Mouse (Mus musculus): ENCODE results near the gene Iqch. TPM values are rescaled to one million over a fixed set of nuclear protein-coding genes. Genes with fewer than 3 reads are reported as not detected.
A peak's percentile ranks its signal among the peaks of the same experiment; 100 is the strongest.
"Not testable (repeated sequence)": the region's sequence is repeated elsewhere in the genome, so short reads cannot be mapped to it uniquely, and the experiment has no call there.

The Iqch gene
- total RNA-seq, 2 experiments from 2014 or later = 0.22 TPM; not detected in 1

DNA sequence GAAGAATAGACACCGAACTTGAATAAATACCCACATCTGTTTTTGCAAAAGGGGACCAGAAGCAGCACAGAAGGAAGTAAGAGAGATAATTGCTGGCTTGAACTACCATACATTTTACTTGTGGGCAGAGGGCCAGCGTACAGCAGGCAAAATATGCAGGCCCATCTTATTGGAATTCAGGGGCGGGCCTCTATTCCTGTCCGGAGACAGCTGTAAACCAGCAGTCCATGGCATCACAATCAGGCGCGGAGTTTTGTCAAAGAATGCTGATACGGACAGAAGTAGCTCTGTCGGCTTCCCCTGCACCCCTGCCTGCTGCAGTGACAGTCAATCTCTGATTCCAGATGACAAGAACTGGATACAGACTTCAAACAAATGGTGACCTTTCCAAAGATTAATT, 33.5 kb downstream of the Iqch start:
- DNase-seq (ENCODE audit: low spot score in 2 of 2) = peak in 1 of 2 experiments; percentile 34

DNA sequence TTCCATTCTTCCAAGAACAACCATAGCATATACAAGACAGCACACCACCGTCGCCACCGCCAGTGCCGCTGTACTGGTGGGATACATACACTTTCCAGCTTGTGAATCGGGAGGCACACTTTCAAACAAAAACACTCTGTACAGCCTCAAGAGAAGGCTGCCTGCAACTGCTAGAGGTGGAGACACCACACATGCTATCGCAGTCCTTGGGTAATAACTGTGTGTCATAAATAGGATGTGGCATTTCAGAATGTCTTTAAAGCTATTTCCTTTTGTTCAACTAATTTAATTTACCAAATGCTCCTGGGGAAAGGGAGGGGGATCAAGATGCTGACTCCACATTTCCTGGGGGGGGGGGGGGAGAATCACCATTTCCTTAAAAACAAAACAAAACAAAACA, 34.0 kb downstream of the Iqch start:
- no peak for DNase-seq (ENCODE audit: low spot score in 2 of 2)

GRCm38 (mm10) chr9:63563436-63563835, 38.9 kb downstream of the Iqch start:
- no peak for DNase-seq (ENCODE audit: low spot score in 2 of 2)

DNA sequence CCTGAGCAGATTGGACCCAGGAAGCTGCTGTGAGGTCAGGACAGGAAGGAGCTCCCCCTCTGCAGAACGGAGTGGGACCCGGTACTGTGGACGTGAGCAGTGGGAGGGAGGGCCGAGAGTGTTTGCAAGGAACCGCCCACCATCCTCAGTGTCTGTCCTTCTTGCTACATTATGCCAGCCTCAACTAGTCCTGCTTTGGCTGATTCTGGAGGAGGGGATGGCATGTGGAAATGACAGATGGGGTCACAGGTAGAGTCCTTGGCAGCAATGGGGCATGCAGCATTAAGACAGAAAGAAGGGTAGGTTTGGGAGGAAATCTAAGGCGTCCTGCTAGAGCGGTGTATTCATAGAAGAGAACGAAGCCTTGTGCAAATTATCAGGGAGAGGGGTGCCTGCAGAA, 40.4 kb downstream of the Iqch start:
- no peak for DNase-seq (ENCODE audit: low spot score in 2 of 2)

- no peak for DNase-seq (ENCODE audit: low spot score in 2 of 2)
Measured at GRCm38 (mm10) chr9:63556933-63557332, 45.4 kb downstream of the Iqch start.

DNA sequence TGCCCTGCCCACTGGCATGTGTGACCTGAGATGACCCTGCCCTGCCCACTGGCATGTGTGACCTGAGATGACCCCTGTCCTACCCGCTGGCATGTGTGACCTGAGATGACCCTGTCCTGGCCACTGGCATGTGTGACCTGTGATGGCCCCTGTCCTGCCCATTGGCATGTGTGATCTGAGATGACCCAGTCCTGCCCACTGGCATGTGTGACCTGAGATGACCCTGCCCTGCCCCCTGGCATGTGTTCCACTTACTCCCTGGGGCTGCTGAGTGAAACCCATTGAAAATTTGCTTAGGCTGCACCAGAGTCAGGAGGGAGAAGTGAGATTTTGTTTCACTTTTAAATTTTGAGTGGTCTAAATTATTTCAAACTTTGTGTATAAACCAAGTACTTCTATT, 46.0 kb downstream of the Iqch start:
- no peak for DNase-seq (ENCODE audit: low spot score in 2 of 2)

- no peak for DNase-seq (ENCODE audit: low spot score in 2 of 2)
Measured at GRCm38 (mm10) chr9:63555460-63555990, 46.8 kb downstream of the Iqch start.

GRCm38 (mm10) chr9:63553628-63554027, 48.7 kb downstream of the Iqch start:
- no peak for DNase-seq (ENCODE audit: low spot score in 2 of 2)

- DNase-seq (ENCODE audit: low spot score in 2 of 2) = not testable (repeated sequence)
Measured at GRCm38 (mm10) chr9:63550701-63551100, 51.6 kb downstream of the Iqch start.

DNA sequence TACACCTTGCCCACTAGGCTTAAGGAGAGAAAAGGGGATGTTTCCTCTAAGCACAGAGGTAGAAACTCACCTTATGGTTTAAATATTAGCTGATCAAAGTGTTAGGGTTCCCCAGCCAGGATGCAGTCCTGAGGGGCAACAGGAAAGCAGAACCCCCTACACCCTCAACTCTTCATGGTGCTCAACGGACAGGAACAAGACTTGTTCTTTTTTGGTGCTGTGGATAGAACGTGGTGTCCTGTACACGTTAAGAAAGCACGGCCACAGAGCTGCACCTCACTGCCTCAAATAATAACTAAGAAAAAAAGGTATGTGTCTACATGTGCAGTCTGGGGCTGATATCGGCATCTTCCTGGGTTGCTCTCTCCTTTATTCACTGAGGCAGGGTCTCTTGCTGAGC, 53.3 kb downstream of the Iqch start:
- DNase-seq (ENCODE audit: low spot score in 2 of 2) = no peak

DNA sequence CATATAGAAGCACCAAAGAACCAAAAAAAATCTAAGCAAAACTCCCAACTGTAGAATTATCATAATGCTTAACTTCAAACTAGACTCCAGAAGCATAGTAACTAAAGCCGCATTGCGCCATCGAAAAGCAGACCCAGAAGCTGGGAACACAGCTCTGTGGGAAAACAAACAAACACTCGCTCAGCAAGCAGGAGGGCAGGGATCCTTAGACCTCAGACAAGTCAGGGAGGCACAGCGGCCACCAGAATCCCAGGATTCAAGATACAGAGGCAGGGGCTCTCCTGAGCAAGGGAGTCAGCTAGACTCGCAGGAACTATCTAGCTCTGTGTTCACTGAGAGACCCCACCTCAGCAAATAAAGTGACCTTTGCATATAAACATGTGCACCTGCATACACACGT, 60.4 kb downstream of the Iqch start:
- DNase-seq (ENCODE audit: low spot score in 2 of 2) = no peak

DNA sequence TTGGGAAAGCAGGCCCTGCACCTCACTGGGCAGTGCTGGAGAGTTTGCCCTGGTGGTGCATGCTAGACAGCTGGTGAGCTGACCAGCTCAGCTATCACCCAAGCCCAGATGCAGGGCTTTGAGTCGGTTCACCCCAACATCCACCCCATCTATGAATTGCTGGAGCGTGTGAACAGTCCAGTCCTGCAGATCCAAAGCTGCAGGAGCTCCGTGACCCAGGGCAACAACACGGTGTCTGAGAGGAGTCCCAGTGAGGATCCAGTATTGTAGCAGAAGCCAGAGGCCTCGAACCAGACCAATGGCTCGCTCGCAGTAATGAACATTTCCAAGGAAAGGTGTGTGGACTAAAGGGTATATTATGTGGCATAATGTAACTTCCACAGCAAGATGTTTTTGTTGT, 61.0 kb downstream of the Iqch start:
- no peak for DNase-seq (ENCODE audit: low spot score in 2 of 2)

- no peak for DNase-seq (ENCODE audit: low spot score in 2 of 2)
Measured at GRCm38 (mm10) chr9:63537489-63537888, 64.8 kb downstream of the Iqch start.

DNA sequence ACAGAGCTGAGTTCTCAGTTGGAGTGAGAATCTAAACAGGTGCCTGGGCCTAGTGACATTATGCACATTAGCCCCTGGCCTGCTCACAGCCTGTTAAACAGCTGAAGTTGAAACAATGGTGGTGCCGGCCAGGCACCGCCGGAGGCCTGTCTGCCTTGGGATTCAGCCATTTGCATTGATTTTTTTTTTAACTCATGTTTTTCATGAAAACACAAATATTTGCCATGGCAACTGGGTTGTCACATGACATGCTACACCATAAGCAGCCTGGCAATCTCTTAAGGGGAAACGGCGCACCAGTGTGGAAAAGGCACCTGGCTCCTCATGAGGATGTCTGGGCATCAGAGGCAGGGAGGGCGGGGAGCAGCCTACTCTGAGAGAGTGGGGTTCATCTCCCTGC, 67.3 kb downstream of the Iqch start:
- DNase-seq (ENCODE audit: low spot score in 2 of 2) = peak; percentile 21 to 49

GRCm38 (mm10) chr9:63534371-63534780, 67.9 kb downstream of the Iqch start:
- DNase-seq (ENCODE audit: low spot score in 2 of 2) = no peak

DNA sequence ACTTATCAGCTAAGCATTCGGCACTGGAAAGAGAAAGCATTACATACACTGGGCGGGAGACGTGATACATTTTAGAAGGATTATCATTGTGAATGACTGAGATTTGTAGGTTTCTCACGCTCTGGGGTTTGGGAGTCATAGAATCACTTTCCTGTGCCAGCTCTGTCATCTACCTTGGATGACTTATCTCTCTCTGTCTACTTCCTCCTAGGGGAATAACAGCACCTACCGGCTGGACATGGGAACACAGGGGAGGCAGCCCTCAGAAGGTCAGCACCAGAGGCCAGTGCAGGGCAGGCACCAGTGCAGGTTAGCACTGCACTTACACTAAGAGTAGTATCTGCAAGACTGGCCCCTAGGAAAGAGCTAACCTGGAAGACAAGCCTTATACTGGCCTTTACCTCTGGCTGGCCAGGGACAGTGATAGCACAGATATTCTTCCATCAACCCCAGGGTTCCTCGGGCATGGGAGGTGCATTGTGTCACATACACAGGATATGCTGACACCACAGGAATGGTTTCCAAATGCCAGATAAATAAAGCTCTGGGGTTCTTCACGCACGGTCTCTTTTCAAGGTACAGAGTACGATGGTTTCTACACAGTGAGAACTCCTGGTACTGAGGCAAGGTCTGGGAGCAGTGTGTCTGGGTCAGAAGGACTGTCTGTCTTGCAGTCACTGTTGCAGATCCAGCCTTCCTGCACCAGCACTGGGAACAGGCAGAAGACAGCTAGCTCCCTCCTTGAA, 69.2 kb downstream of the Iqch start:
- no peak for DNase-seq (ENCODE audit: low spot score in 2 of 2)

DNA sequence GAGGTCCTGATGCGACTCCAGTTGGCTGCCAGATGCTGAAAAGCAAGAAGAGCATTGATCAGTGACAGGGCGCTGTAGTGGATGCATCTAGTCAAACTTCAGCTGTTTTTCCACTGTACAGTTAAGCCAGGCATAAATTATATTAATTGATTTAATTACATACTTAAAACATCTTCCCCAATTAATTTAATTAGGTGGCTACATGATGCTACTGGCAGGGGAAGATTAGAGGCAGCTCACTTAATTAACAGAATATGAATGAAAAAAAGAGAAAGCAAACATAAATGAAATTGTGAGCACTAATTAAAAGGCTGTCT, 78.4 kb downstream of the Iqch start:
- no peak for DNase-seq (ENCODE audit: low spot score in 2 of 2)

DNA sequence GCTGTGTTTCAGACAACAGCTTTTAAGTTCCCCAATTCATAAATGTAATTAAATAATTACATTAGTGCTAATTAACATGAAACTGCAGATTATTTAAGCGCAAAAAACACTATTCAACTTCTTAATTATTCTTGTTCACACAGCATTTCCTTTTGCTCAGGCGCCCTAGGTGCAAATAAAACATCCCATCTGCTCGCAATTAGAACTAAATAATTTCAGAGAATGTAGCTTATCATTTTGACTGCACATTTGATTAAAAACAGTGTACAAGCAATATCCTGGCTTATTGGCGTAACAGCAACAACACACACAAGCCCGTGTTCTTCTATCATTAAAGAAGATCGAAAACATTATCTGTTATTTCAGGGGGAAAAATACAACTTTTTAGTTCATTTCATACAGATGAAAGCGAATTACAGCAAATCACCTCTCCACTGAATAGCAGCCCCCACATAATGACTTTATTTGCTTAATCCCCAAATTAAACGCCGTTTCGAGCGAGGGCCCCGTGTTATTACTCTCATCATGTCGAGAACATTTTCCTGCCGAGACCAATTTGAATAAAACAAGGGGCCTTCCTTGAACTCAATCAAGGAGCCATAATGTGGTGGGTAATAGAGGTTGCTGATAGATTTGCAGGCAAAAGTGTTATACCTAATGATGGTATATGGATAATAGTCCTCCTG, 78.9 kb downstream of the Iqch start:
- DNase-seq (ENCODE audit: low spot score in 2 of 2) = no peak

GRCm38 (mm10) chr9:63512851-63513250, 89.4 kb downstream of the Iqch start:
- DNase-seq (ENCODE audit: low spot score in 2 of 2) = no peak

GRCm38 (mm10) chr9:63511034-63511433, 91.3 kb downstream of the Iqch start:
- DNase-seq (ENCODE audit: low spot score in 2 of 2) = no peak

DNA sequence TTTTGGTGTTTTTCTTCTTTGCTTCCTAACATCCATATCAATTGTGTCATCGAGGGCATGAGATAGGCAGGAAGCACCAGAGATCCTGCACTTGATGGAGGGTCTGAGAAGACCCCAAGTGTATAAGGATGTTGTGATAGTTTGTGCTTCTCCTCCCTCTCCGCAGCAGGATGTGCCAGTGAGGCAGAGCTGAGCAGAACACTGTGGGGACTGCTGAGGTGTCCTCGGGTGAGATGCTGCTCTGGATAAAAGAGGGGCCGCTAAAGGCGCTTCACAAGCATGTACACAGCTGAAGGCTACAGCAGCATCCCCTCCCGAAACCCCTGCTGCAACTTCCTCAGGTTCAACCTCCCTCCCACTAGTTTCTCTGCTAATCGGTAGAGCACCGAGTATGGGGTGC, 95.2 kb downstream of the Iqch start:
- no peak for DNase-seq (ENCODE audit: low spot score in 2 of 2)

DNA sequence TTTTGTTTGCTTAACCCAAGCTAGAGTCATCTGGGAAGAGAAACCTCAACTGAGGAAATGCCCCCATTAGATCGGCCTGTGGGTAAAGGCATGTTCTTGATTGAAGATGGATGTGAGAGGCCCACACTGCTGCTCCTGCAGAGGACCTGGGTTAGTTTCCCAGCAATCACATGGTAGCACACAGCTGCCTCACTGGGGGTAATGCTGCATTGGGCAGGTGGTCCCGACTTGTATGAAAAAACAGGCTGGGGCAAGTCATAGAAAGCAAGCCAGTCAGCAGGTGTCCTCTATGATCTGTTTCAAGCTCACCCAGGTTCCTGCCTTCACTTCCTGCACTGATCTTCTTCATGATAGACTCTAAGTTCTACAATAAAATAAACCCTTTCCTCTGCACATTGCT, 98.4 kb downstream of the Iqch start:
- DNase-seq (ENCODE audit: low spot score in 2 of 2) = no peak

DNA sequence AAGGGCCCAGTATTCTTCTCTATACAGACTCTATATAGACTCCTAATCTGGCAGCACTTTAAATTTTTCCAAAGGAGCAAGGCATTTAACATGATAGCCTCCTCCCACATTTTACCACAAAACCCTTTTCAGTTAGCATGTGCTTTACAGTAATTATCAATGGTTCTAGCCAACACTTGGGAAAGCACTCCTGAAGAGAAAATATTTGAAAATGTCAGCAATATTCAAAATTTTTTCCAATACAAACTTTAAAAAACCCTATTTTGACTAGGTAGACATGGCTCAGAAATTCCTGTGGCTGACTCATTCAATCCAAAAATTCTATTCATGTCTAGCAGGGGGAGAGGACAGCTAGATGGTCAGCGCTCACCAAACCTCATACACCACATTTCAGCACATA, 100.8 kb downstream of the Iqch start:
- DNase-seq (ENCODE audit: low spot score in 2 of 2) = no peak

Measured in layer of hippocampus, postnatal 10 days (tissue).